ENCODE assay signal across 38 mouse cellular contexts in genomic region chr2:104042766-104043165, GRCm38 (mm10). TPM values are rescaled to one million over a fixed set of nuclear protein-coding genes. Genes with fewer than 3 reads are reported as not detected.
"Had no signal": no experiment of that assay in that cellular context is flagged by ENCODE, and none has a peak within 500 bp of the region (broad histone marks: within the 10 kb centered on the region; RNA-seq: fewer than 3 reads in every experiment).

No protein-coding gene starts in this region.

- ATAC-seq: forebrain, embryonic 13.5 days; forebrain, embryonic 14.5 days; forebrain, embryonic 15.5 days; forebrain, embryonic 16.5 days; forebrain, postnatal 0 days had no signal

- DNase-seq: cerebellum, adult 2 months; cerebellum, adult 8-10 months; cerebellum, adult 9-10 months; cerebellum, adult 9-11 months; cerebellum, postnatal 10 days; cerebellum, postnatal 14 days; cerebellum, postnatal 25 days; cerebellum, postnatal 36 days; embryo, embryonic 11 days; forebrain, postnatal 0 days; gastrocnemius, postnatal 10 days; gastrocnemius, postnatal 14 days; gastrocnemius, postnatal 36 days; heart, adult 2 months had no signal

- H3K4me3 ChIP-seq: embryonic facial prominence, embryonic 10.5 days; embryonic facial prominence, embryonic 12.5 days; embryonic facial prominence, embryonic 13.5 days; embryonic facial prominence, embryonic 15.5 days; erythroblast, embryonic 14.5 days; forebrain, embryonic 10.5 days; forebrain, embryonic 12.5 days; forebrain, embryonic 13.5 days; forebrain, embryonic 15.5 days; heart, adult 2 months; heart, embryonic 10.5 days had no signal

- H3K4me1 ChIP-seq: embryonic facial prominence, embryonic 13.5 days; embryonic facial prominence, embryonic 15.5 days; forebrain, embryonic 12.5 days; forebrain, embryonic 13.5 days; forebrain, embryonic 15.5 days had no signal

- H3K27ac ChIP-seq: embryonic facial prominence, embryonic 10.5 days; embryonic facial prominence, embryonic 12.5 days; embryonic facial prominence, embryonic 13.5 days; embryonic facial prominence, embryonic 15.5 days; forebrain, embryonic 10.5 days; forebrain, embryonic 12.5 days; forebrain, embryonic 13.5 days; forebrain, embryonic 15.5 days; heart, adult 2 months; heart, embryonic 10.5 days had no signal

- H3K9ac ChIP-seq: embryonic facial prominence, embryonic 12.5 days; embryonic facial prominence, embryonic 13.5 days; embryonic facial prominence, embryonic 15.5 days; forebrain, embryonic 12.5 days; forebrain, embryonic 13.5 days; forebrain, embryonic 15.5 days; forebrain, postnatal 0 days had no signal

- H3K9me3 ChIP-seq: embryonic facial prominence, embryonic 10.5 days; embryonic facial prominence, embryonic 12.5 days; embryonic facial prominence, embryonic 13.5 days; embryonic facial prominence, embryonic 15.5 days; forebrain, embryonic 10.5 days; forebrain, embryonic 12.5 days; forebrain, embryonic 13.5 days; forebrain, embryonic 15.5 days; heart, embryonic 10.5 days had no signal

- H3K27me3 ChIP-seq: embryonic facial prominence, embryonic 12.5 days; embryonic facial prominence, embryonic 13.5 days; embryonic facial prominence, embryonic 15.5 days; forebrain, embryonic 12.5 days; forebrain, embryonic 13.5 days; forebrain, embryonic 15.5 days had no signal

- H3K4me2 ChIP-seq: embryonic facial prominence, embryonic 12.5 days; embryonic facial prominence, embryonic 13.5 days; embryonic facial prominence, embryonic 15.5 days; forebrain, embryonic 12.5 days; forebrain, embryonic 13.5 days; forebrain, embryonic 15.5 days had no signal

RNA-seq across cellular contexts. Expression of gene 4931422A03Rik, which starts 14.6 kb away (rescaled TPM):
- total RNA-seq: forebrain, postnatal 0 days; gastrocnemius, adult 18-20 months; gastrocnemius, adult 8-10 months; gastrocnemius, postnatal 10 days; gastrocnemius, postnatal 14 days; gastrocnemius, postnatal 36 days; gastrocnemius, postnatal 4 days; heart, adult 2 months; heart, adult 8-10 months had no signal
- polyA plus RNA-seq: cerebellum, adult 2 months; cortical plate, adult 2 months; erythroblast, embryonic 14.5 days; frontal cortex, adult 2 months; heart, adult 2 months had no signal

RNA-seq across cellular contexts. Expression of gene Gm10912, which starts 22.9 kb away (rescaled TPM):
- total RNA-seq: common myeloid progenitor, adult 5-6 weeks; forebrain, postnatal 0 days had no signal
- polyA plus RNA-seq: embryonic facial prominence, embryonic 10.5 days; embryonic facial prominence, embryonic 11.5 days; embryonic facial prominence, embryonic 12.5 days; embryonic facial prominence, embryonic 14.5 days; erythroblast, embryonic 14.5 days; forebrain, embryonic 10.5 days; forebrain, embryonic 11.5 days; forebrain, embryonic 12.5 days; forebrain, embryonic 13.5 days; forebrain, embryonic 14.5 days; forebrain, embryonic 15.5 days; forebrain, embryonic 16.5 days; forebrain, postnatal 0 days; heart, embryonic 10.5 days had no signal

RNA-seq across cellular contexts. Expression of gene Gm10799, which starts 25.6 kb away (rescaled TPM):
- total RNA-seq: common myeloid progenitor, adult 5-6 weeks; forebrain, postnatal 0 days; gastrocnemius, adult 18-20 months; gastrocnemius, adult 8-10 months; gastrocnemius, postnatal 10 days; gastrocnemius, postnatal 14 days; gastrocnemius, postnatal 36 days; gastrocnemius, postnatal 4 days; granulocyte monocyte progenitor cell, adult 5-6 weeks; heart, adult 2 months; heart, adult 8-10 months had no signal
- polyA plus RNA-seq: cerebellum, adult 2 months; cortical plate, adult 2 months; embryonic facial prominence, embryonic 10.5 days; embryonic facial prominence, embryonic 11.5 days; embryonic facial prominence, embryonic 12.5 days; embryonic facial prominence, embryonic 13.5 days; embryonic facial prominence, embryonic 14.5 days; embryonic facial prominence, embryonic 15.5 days; erythroblast, embryonic 14.5 days; forebrain, embryonic 10.5 days; forebrain, embryonic 11.5 days; forebrain, embryonic 12.5 days; forebrain, embryonic 13.5 days; forebrain, embryonic 14.5 days; forebrain, embryonic 15.5 days; forebrain, embryonic 16.5 days; forebrain, postnatal 0 days; frontal cortex, adult 2 months; gonadal fat pad, adult 2 months; heart, adult 2 months; heart, embryonic 10.5 days had no signal

RNA-seq across cellular contexts. Expression of gene Cd59b, which starts 26.9 kb away (rescaled TPM):
- total RNA-seq: granulocyte monocyte progenitor cell, adult 5-6 weeks had no signal
